Mouse (Mus musculus) liver, adult 2 months (tissue): ENCODE data around the gene Timp3.

Experiments
- CTCF ChIP-seq: fragments of 200-500 bp; IDR thresholded peaks from 2 replicates; pipeline ENCODE4 v1.5.1; 2011; ENCODE audit warnings: low read depth, low read length, control low read depth
- POLR2A ChIP-seq: fragments of 200-500 bp; IDR thresholded peaks from 2 replicates; pipeline ENCODE4 v1.6.1; 2011; ENCODE audit warnings: low read length, control low read depth; ENCODE audit not compliant: insufficient read depth; ENCODE audit errors: extremely low read depth

DNA sequence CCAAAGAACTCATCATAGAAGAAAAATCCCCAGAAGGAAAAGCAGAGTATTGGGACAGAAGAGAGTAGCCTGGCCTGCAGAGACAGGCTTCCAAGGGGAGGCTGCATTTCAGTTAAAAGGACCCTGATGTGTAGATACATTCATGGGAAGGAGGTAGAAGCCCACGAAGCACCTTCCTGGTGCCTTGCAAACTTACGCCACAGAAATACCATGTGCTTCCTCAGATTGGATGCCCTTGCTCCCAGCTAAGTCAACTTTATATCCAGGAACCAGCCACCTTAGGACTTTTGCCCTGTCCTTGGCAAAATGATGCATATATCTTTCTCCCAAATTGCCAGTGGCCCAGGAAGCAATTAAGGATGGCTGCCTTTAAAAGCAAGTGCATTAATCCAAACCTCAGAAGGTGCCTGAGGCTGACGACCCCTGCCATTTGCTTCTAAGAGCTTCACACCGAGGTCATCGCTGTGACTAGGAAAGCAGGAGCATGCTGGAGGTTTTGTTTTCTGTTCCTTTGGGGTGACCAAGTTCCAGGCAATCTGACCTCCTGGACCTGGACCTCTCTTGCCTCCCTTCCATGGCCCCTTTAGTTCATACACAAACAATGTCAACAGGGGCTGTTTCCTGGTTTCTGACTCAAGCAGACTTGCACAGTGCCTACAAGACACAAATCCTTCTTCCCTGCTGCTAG is 31.0 kb downstream of the Timp3 start:
- TF ChIP-seq CTCF (no peak), POLR2A (no peak)
